Mouse (Mus musculus) intestine, embryonic 16.5 days (tissue): Measurements from ENCODE around the gene Ccdc85c. TPM values are rescaled to one million over a fixed set of nuclear protein-coding genes. Genes with fewer than 3 reads are reported as not detected.

Source experiments
- ATAC-seq: fragments of 200-750 bp; cut with Nextera tagmentation; 2 replicates; pipeline ENCODE4 v1.8.0; 2017; ENCODE audit warnings: moderate TSS enrichment, moderate library complexity
- H3K27ac ChIP-seq: fragments of 300-500 bp; sonication (generic); 2 replicates; pipeline ENCODE4 v1.5.1; 2014; ENCODE audit warnings: mild to moderate bottlenecking, low read length
- H3K27me3 ChIP-seq: fragments of 300-500 bp; sonication (generic); replicated peaks from 2 replicates; pipeline ENCODE4 v1.6.1; 2014; ENCODE audit warnings: low read length, control low read depth, mixed read lengths; ENCODE audit not compliant: control insufficient read depth, insufficient read depth
- H3K36me3 ChIP-seq: fragments of 300-500 bp; sonication (generic); 2 replicates; pipeline ENCODE4 v1.6.1; 2014; ENCODE audit warnings: low read length, control low read depth; ENCODE audit not compliant: control insufficient read depth, insufficient read depth
- H3K4me1 ChIP-seq: fragments of 300-500 bp; sonication (generic); 2 replicates; pipeline ENCODE4 v1.6.1; 2014; ENCODE audit warnings: low read length, control low read depth, mixed read lengths; ENCODE audit not compliant: control insufficient read depth, insufficient read depth
- H3K4me2 ChIP-seq: fragments of 300-500 bp; sonication (generic); 2 replicates; pipeline ENCODE4 v1.6.1; 2014; ENCODE audit warnings: low read depth, low read length, control low read depth
- H3K4me3 ChIP-seq: fragments of 300-500 bp; sonication (generic); 2 replicates; pipeline ENCODE4 v1.5.1; 2014; ENCODE audit warnings: mild to moderate bottlenecking, low read length
- H3K9ac ChIP-seq: fragments of 300-500 bp; sonication (generic); 2 replicates; pipeline ENCODE4 v1.6.1; 2014; ENCODE audit warnings: low read depth, low read length
- H3K9me3 ChIP-seq: fragments of 300-500 bp; sonication (generic); 2 replicates; pipeline ENCODE4 v1.6.1; 2016; ENCODE audit warnings: low read length, control low read depth; ENCODE audit not compliant: control insufficient read depth
- WGBS: fragments of 180-500 bp; shearing (Covaris S2); extraction: QIAGEN DNeasy Blood & Tissue Kit; methylation state at CpG from one replicate; pipeline ENCODE4 v1.1.7; 2014; 5-methylcytosine and 5-hydroxymethylcytosine counted together
- polyA plus RNA-seq: library from polyadenylated mRNA; unstranded; fragments of >200 nt; fragmentation: Nextera tagmentation; extraction: Ambion mirVana; gene quantifications from 2 replicates; pipeline ENCODE4 v1.2.1, GENCODE M21; 2015

The Ccdc85c gene
- polyA plus RNA-seq, 1 experiment from 2014 or later: 4.8 TPM

DNA sequence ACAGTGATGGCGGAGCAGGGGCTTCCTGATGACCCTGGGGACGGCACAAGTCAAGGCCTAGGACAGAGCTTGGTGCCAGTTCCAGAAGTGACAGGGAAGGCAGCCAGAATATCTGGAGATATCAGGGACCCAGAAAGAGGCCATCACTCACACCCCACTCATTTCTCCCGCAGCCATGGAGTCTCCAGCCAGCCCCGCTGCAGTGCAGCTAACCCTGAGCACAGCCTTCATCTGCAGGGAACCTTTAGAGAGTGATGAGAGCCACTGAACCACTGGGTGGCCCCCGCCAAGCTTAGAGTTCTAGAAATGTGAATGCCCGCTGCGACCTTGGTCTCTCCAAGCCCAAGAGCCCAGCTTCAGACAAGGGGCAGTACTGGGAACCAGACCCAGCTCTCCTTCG, 26.2 kb downstream of the Ccdc85c start:
- H3K4me2 ChIP-seq: no peak overlapping the region
- no peak overlapping the region for H3K4me3 ChIP-seq
- no peaks in the 10 kb centered on the region for H3K27me3 ChIP-seq
- WGBS: 91% methylated on average over 8 of the region's 8 CpGs
- no peak overlapping the region for H3K27ac ChIP-seq
- H3K4me1 ChIP-seq: peaks cover 87% of the 10 kb centered on the region
- no peak overlapping the region; the same call in 1 of the 2 replicates for H3K9ac ChIP-seq
- H3K9me3 ChIP-seq: no peaks in the 10 kb centered on the region
- H3K36me3 ChIP-seq: no peaks in the 10 kb centered on the region
- ATAC-seq: no peak

DNA sequence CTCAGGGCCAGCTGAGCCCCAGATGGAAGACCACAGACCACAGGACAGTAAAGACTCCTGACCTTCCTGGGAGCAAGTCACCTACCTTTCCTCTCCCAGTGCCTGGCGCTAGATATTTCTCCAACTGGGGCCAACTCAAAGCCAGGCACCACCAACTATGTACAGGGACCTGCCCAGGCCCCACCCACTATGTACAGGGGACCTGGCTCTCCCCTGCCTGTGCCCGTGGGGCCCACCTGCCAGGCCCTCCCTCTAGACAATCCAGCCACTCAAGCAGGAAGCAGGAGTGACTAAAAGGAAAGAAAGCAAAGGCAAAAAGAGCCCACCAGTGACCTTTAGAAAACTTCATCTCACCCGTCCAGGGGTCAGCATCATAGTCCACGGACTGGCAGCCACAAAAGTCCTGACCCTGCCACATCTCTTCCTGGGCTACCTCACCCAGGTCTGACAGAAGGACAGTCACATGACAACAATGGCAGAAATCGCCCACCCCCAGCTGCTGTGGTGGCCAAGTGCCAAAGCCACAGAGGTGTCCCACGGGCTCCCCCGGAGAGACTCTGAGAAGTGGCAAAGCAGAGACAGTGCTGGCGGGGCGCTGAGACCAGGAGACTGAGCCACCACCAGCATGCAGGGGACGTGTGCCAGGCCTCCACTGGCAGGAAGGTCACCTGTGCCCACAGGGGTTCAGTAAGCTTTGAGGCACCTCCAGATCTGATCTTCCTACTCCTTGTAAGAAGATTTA, 28.3 kb downstream of the Ccdc85c start:
- Histone ChIP-seq H3K27ac (peak overlapping the region; percentile 65), H3K36me3 (no peaks in the 10 kb centered on the region), H3K4me2 (peak overlapping the region; percentile 19; the same call in 1 of the 2 replicates), H3K4me3 (no peak overlapping the region), H3K4me1 (peaks cover 80% of the 10 kb centered on the region), H3K9me3 (no peaks in the 10 kb centered on the region), H3K9ac (0 out of 2 replicates have a peak overlapping the region, but pooled peaks have one; percentile 24), H3K27me3 (no peaks in the 10 kb centered on the region)
- no peak for ATAC-seq
- 72% methylated on average over 10 of the region's 10 CpGs for WGBS

DNA sequence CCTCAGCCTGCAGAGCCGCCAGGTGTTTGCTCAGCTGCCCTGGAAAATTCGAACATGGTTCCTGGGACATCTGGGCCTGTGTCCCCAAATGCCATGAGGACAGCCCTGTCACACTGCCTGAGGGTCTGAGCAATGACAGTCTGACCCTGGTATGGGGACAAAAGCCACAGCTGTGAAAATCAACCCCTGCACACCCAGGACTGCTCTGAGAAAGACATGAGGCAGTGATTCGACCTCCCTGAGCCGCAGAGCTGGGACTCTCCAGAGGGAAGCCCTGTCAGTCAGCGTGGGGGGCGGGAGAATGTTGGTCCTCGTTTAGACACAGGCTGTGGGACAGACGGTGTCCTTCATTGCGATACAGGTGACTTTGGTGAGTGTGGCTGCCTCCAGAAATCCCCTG, 29.6 kb downstream of the Ccdc85c start:
- peak overlapping the region; percentile 24; the same call in 1 of the 2 replicates for H3K4me2 ChIP-seq
- H3K4me1 ChIP-seq: peaks cover 88% of the 10 kb centered on the region
- ATAC-seq: no peak
- H3K9me3 ChIP-seq: no peaks in the 10 kb centered on the region
- no peak overlapping the region for H3K4me3 ChIP-seq
- no peaks in the 10 kb centered on the region for H3K27me3 ChIP-seq
- peak overlapping the region; percentile 94 for H3K27ac ChIP-seq
- H3K36me3 ChIP-seq: no peaks in the 10 kb centered on the region
- peak overlapping the region; percentile 65; the same call in 1 of the 2 replicates for H3K9ac ChIP-seq
- 50% methylated on average over 9 of the region's 9 CpGs for whole genome bisulfite sequencing

DNA sequence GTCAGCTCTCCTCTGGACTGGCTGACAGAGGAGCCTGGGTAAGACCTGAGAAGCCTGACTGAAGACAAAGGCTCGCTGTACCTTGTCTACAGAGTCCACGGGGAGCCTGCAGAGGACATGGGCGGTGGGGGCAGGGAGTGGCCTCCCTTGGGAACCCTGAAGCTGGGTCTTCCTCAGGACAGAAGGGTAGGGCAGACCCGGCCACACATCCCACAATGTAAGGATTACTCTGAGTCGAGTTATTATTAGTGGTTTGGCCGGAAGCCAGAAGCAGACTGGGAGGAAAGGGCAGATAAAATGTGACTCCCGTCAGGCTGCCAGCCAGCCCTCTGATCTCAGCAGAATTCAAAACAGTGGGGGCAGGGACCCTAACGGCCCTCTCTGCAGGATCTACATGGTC, 30.4 kb downstream of the Ccdc85c start:
- peak overlapping the region; percentile 65 for H3K9ac ChIP-seq
- H3K27ac ChIP-seq: peak overlapping the region; percentile 94
- peak; percentile 63 for ATAC-seq
- no peaks in the 10 kb centered on the region for H3K9me3 ChIP-seq
- no peaks in the 10 kb centered on the region for H3K27me3 ChIP-seq
- peak overlapping the region; percentile 24; the same call in 1 of the 2 replicates for H3K4me2 ChIP-seq
- no peaks in the 10 kb centered on the region for H3K36me3 ChIP-seq
- 3% methylated on average over 8 of the region's 8 CpGs for WGBS
- H3K4me3 ChIP-seq: no peak overlapping the region
- H3K4me1 ChIP-seq: peaks cover 83% of the 10 kb centered on the region

DNA sequence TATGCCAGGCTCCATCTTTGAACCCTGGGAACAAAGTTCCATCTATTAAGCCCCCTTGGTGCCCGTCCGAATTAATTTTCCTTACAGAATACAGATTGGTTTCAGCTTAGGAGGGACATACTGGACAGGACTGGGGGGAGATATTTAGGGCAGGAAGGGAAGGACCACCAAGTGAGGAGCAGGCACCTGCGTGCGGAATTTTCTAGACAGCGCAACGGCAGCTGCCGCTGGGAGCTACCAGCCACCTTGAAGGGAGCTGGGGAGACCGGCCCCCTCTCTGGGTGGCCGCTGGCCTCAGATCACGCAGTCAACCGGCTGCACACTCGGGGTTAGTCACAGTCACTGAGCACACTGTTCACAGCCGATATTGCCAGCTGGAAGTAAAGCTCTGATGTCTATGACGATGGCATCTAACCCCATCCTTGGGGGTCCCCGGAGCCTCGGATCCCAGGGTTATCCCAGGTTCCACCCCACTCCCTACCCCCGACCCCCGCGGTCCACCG, 32.9 kb downstream of the Ccdc85c start:
- Histone ChIP-seq H3K9me3 (no peaks in the 10 kb centered on the region), H3K4me1 (peaks cover 85% of the 10 kb centered on the region), H3K9ac (no peak overlapping the region; the same call in 1 of the 2 replicates), H3K27me3 (no peaks in the 10 kb centered on the region), H3K4me3 (no peak overlapping the region), H3K36me3 (no peaks in the 10 kb centered on the region), H3K27ac (no peak overlapping the region), H3K4me2 (no peak overlapping the region)
- 83% methylated on average over 20 of the region's 20 CpGs for WGBS
- no peak for ATAC-seq

DNA sequence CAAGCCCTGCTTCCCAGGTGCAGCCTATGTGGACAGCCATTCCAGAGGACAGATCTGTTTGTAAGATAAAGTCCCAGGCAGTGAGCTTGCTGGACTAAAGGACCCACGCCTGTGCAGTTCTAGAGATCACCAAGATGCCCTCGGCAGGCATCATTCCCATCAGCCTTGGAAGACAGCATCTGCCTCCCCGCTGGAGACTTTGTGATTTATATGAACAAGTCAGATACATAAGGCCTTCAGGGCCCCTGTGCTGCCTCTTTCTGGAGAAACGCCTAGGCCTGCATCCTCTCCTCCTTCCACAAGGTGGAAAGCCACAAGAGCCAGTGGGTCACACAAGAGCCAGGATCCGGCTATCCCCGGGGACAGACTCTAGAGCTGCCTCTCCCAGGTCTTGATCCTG, 33.6 kb downstream of the Ccdc85c start:
- H3K27ac ChIP-seq: peak overlapping the region; percentile 1; the same call in 1 of the 2 replicates
- WGBS: 49% methylated on average over 6 of the region's 6 CpGs
- no peak for ATAC-seq
- H3K4me1 ChIP-seq: peaks cover 83% of the 10 kb centered on the region
- H3K4me3 ChIP-seq: no peak overlapping the region
- no peaks in the 10 kb centered on the region for H3K27me3 ChIP-seq
- H3K4me2 ChIP-seq: no peak overlapping the region
- no peak overlapping the region for H3K9ac ChIP-seq
- H3K9me3 ChIP-seq: no peaks in the 10 kb centered on the region
- no peaks in the 10 kb centered on the region for H3K36me3 ChIP-seq

DNA sequence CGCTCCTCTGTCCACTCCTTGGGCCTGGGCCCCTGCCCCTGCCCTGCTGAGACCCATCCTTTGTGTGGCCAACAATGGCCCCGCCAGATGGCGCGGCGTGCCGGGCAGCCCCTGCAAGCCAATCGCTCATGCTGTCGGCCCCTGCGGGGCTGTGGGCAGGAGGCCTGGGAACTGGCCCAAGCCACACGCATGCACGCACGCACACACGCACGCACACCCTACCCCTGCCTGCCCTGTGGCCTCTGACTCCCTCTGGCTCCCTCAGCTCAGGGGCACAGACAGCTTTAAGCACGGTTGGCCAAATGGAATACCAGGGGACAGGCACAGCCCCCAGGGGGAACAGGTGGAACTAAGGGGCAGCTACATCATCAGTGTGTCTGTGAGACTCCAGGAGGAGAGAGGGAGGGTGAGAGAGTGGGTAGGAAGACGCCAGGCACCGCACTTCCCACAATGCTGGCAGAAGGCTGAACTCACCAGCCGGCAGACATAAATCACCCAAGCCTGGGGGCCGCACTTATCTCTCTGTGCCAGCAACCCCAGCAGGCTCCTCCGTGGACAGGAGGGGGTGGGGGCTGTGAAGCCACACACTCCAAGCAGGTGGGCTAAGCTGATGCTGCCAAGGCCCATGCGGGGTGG, 34.2 kb downstream of the Ccdc85c start:
- Histone ChIP-seq H3K9me3 (no peaks in the 10 kb centered on the region), H3K4me2 (no peak overlapping the region), H3K9ac (no peak overlapping the region; the same call in 1 of the 2 replicates), H3K27me3 (no peaks in the 10 kb centered on the region), H3K4me1 (peaks cover 83% of the 10 kb centered on the region), H3K36me3 (no peaks in the 10 kb centered on the region), H3K27ac (peak overlapping the region; percentile 1; the same call in 1 of the 2 replicates), H3K4me3 (no peak overlapping the region)
- no peak for ATAC-seq
- 43% methylated on average over 21 of the region's 21 CpGs for WGBS

DNA sequence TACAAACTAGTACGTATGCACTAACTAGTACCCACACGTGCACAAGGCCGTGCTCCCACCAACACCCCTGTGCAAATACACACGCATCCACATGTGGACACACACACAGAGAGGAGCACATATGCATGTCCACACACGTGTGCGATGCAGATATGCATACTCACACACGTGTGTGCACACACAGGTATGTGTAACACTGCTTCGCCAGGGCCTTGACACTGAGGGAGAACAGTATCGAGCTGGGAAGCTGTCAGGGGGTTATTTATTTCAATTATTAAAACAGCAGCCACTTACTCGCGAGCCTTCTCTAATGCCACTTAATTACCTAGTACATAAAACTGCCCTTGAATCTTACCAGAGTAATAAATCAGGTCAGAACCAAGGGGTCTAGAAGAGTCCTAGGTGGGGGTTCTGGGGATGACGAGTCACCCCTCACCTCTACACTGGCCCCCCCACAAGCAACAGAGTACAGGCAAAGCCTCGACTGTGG, 34.8 kb downstream of the Ccdc85c start:
- Histone ChIP-seq H3K27ac (no peak overlapping the region), H3K27me3 (no peaks in the 10 kb centered on the region), H3K4me1 (peaks cover 83% of the 10 kb centered on the region), H3K9me3 (no peaks in the 10 kb centered on the region), H3K4me3 (no peak overlapping the region), H3K36me3 (no peaks in the 10 kb centered on the region), H3K4me2 (no peak overlapping the region), H3K9ac (no peak overlapping the region)
- ATAC-seq: no peak
- WGBS: 69% methylated on average over 13 of the region's 13 CpGs

DNA sequence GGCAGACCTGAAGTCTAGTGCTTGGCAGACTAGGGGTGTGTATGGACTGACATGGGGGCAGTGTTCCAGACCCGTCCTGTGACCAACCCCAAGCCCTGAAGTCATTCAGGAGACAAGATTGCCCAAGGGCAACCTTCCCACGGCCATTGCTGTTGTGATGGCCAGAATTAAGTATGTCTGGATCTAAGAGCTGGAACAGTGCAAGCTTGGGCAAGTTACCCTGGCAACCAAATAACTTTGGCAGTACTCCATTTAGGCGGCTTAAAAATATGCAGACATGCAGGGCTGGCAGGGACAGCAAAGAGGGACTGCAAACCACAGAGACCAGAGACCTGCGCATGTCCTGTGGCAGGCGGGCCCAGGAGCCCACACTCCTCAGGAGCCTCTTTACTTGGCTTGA, 35.8 kb downstream of the Ccdc85c start:
- H3K4me2 ChIP-seq: no peak overlapping the region
- H3K9ac ChIP-seq: no peak overlapping the region
- no peaks in the 10 kb centered on the region for H3K27me3 ChIP-seq
- 59% methylated on average over 5 of the region's 5 CpGs for WGBS
- no peaks in the 10 kb centered on the region for H3K36me3 ChIP-seq
- no peak overlapping the region for H3K4me3 ChIP-seq
- no peaks in the 10 kb centered on the region for H3K9me3 ChIP-seq
- ATAC-seq: no peak
- no peak overlapping the region for H3K27ac ChIP-seq
- peaks cover 82% of the 10 kb centered on the region for H3K4me1 ChIP-seq
